Mouse (Mus musculus) ES-Bruce4 (cell line): ENCODE measurements at regions not wholly inside any gene's neighbourhood (a gene's known extent, or its start where the extent isn't known, plus 50 kb on each side); places are given as distances from the start of the nearest gene placed in this dataset.

Source experiments
- H3K27ac ChIP-seq: 2 replicates; pipeline ENCODE4 v1.5.1; 2012; ENCODE audit warnings: low read length, inconsistent platforms; ENCODE audit not compliant: insufficient read depth
- H3K27me3 ChIP-seq: 2 replicates; pipeline ENCODE4 v1.6.1; 2012; ENCODE audit warnings: mild to moderate bottlenecking, low read length, inconsistent platforms; ENCODE audit not compliant: control insufficient read depth, poor library complexity, insufficient read depth, severe bottlenecking
- H3K36me3 ChIP-seq: 2 replicates; pipeline ENCODE4 v1.6.1; 2012; ENCODE audit warnings: inconsistent platforms, mild to moderate bottlenecking, low read length, moderate library complexity; ENCODE audit not compliant: control insufficient read depth, poor library complexity, insufficient read depth, severe bottlenecking
- H3K4me1 ChIP-seq: one replicate; pipeline ENCODE4 v1.8.1; 2011; ENCODE audit warnings: low read length; ENCODE audit not compliant: control insufficient read depth, insufficient read depth
- H3K4me3 ChIP-seq: 2 replicates; pipeline ENCODE4 v1.5.1; 2011; ENCODE audit warnings: low read depth, mild to moderate bottlenecking, low read length
- H3K9ac ChIP-seq: 2 replicates; pipeline ENCODE4 v1.6.1; 2012; ENCODE audit warnings: low read depth, mild to moderate bottlenecking, inconsistent platforms; ENCODE audit not compliant: poor library complexity, severe bottlenecking
- H3K9me3 ChIP-seq: replicated peaks from 2 replicates; pipeline ENCODE4 v1.6.1; 2012; ENCODE audit warnings: mild to moderate bottlenecking, low read length, inconsistent platforms; ENCODE audit not compliant: control insufficient read depth, poor library complexity, insufficient read depth, severe bottlenecking
- CTCF ChIP-seq: IDR thresholded peaks from one replicate; pipeline ENCODE4 v1.8.1; 2011; ENCODE audit warnings: low read depth, low read length
- EP300 ChIP-seq: IDR thresholded peaks from 2 replicates; pipeline ENCODE4 v1.6.1; 2011; ENCODE audit warnings: low read depth, low read length; ENCODE audit not compliant: insufficient read depth
- POLR2A ChIP-seq: IDR thresholded peaks from one replicate; pipeline ENCODE4 v1.8.1; 2011; ENCODE audit warnings: low read length; ENCODE audit not compliant: insufficient read depth

GRCm38 (mm10) chr13:44581947-44582766 lies 147.1 kb upstream of the Jarid2 start:
- 0 out of 2 replicates have a peak, but pooled peaks cover 2% of the 10 kb centered on the region for H3K9me3 ChIP-seq
- no peak overlapping the region for H3K4me3 ChIP-seq
- H3K27me3 ChIP-seq: no peaks in the 10 kb centered on the region
- H3K36me3 ChIP-seq: no peaks in the 10 kb centered on the region
- TF ChIP-seq CTCF: no peak
- TF ChIP-seq EP300: no peak
- TF ChIP-seq POLR2A: no peak
- no peak overlapping the region for H3K27ac ChIP-seq
- H3K4me1 ChIP-seq: peaks cover 10% of the 10 kb centered on the region
- no peak overlapping the region for H3K9ac ChIP-seq

GRCm38 (mm10) chr13:44582767-44583085 lies 146.5 kb upstream of the Jarid2 start:
- no peak overlapping the region for H3K4me3 ChIP-seq
- no peak overlapping the region for H3K27ac ChIP-seq
- H3K9me3 ChIP-seq: 0 out of 2 replicates have a peak, but pooled peaks cover 2% of the 10 kb centered on the region
- no peaks in the 10 kb centered on the region for H3K36me3 ChIP-seq
- H3K4me1 ChIP-seq: peaks cover 10% of the 10 kb centered on the region
- H3K27me3 ChIP-seq: no peaks in the 10 kb centered on the region
- H3K9ac ChIP-seq: no peak overlapping the region
- TF ChIP-seq POLR2A (no peak), EP300 (no peak), CTCF (no peak)

- H3K27ac ChIP-seq: peak overlapping the region; percentile 43; the same call in 1 of the 2 replicates
Observed at GRCm38 (mm10) chr13:44583614-44584013, 145.7 kb upstream of the Jarid2 start.

GRCm38 (mm10) chr13:44584151-44584550 lies 145.1 kb upstream of the Jarid2 start:
- Histone ChIP-seq H3K27ac (peak overlapping the region; percentile 43), H3K4me1 (peaks cover 10% of the 10 kb centered on the region), H3K27me3 (no peaks in the 10 kb centered on the region), H3K9me3 (0 out of 2 replicates have a peak, but pooled peaks cover 2% of the 10 kb centered on the region), H3K9ac (no peak overlapping the region), H3K36me3 (no peaks in the 10 kb centered on the region), H3K4me3 (no peak overlapping the region)
- no peak for TF ChIP-seq CTCF
- peak; percentile 27; the same call in 1 of the 2 replicates for TF ChIP-seq EP300
- TF ChIP-seq POLR2A: no peak

More at GRCm38 (mm10) chr13:44583614-44584013, 145.7 kb upstream of the Jarid2 start:
- Histone ChIP-seq H3K9me3 (0 out of 2 replicates have a peak, but pooled peaks cover 2% of the 10 kb centered on the region), H3K4me1 (peaks cover 10% of the 10 kb centered on the region), H3K36me3 (no peaks in the 10 kb centered on the region), H3K9ac (no peak overlapping the region), H3K4me3 (no peak overlapping the region), H3K27me3 (no peaks in the 10 kb centered on the region)
- TF ChIP-seq POLR2A (no peak), CTCF (no peak), EP300 (no peak)

- H3K9me3 ChIP-seq: no peaks in the 10 kb centered on the region
- peaks cover 10% of the 10 kb centered on the region for H3K4me1 ChIP-seq
- no peak overlapping the region for H3K4me3 ChIP-seq
- TF ChIP-seq POLR2A (no peak), EP300 (no peak)
- no peaks in the 10 kb centered on the region for H3K36me3 ChIP-seq
- peak overlapping the region; percentile 43 for H3K27ac ChIP-seq
- H3K27me3 ChIP-seq: no peaks in the 10 kb centered on the region
- no peak overlapping the region for H3K9ac ChIP-seq
Observed at GRCm38 (mm10) chr13:44584551-44584950, 144.7 kb upstream of the Jarid2 start.

- Histone ChIP-seq H3K4me1 (peaks cover 5% of the 10 kb centered on the region), H3K27ac (no peak overlapping the region), H3K36me3 (no peaks in the 10 kb centered on the region), H3K4me3 (no peak overlapping the region), H3K9me3 (no peaks in the 10 kb centered on the region), H3K27me3 (no peaks in the 10 kb centered on the region), H3K9ac (no peak overlapping the region)
- TF ChIP-seq CTCF (no peak), EP300 (no peak), POLR2A (no peak)
Observed at GRCm38 (mm10) chr13:44587846-44588245, 141.4 kb upstream of the Jarid2 start.
